Mouse (Mus musculus): ENCODE measurements around the gene Gm16223.

- TF ChIP-seq CTCF (IDR thresholded peaks at IDR 0.05; ENCODE audit: low read depth) (no peak), EP300 (IDR thresholded peaks at IDR 0.05; ENCODE audit: low read depth) (no peak)
Measured at GRCm38 (mm10) chr5:42164731-42165130, 97.0 kb downstream of the Gm16223 start.

Measured in heart, postnatal 0 days (tissue).